Mouse (Mus musculus) MEL (cell line): ENCODE data around the gene Mst1.

Experiments
- BHLHE40 ChIP-seq: IDR thresholded peaks from 2 replicates; pipeline ENCODE4 v1.6.1; 2012; ENCODE audit warnings: low read depth, mild to moderate bottlenecking, inconsistent platforms, low read length, improper control_type of control experiment, borderline replicate concordance
- CTCF ChIP-seq, 3 experiments: IDR thresholded peaks in 2 of 3; conservative IDR thresholded peaks in 1 of 3; 2 replicates each; pipeline ENCODE4 v1.5.1; 2011 to 2012; ENCODE audit warnings: low read length in 3 of 3, low read depth in 2 of 3, mild to moderate bottlenecking in 2 of 3, improper control_type of control experiment in 1 of 3, inconsistent platforms in 1 of 3, mixed read lengths in 1 of 3, moderate library complexity in 1 of 3; ENCODE audit not compliant: control insufficient read depth in 1 of 3, insufficient read depth in 1 of 3, poor library complexity in 1 of 3, severe bottlenecking in 1 of 3
- JUND ChIP-seq: IDR thresholded peaks from 2 replicates; pipeline ENCODE4 v1.6.1; 2011; ENCODE audit warnings: low read depth, mild to moderate bottlenecking, improper control_type of control experiment, low read length
- KAT2A ChIP-seq: conservative IDR thresholded peaks from 2 replicates; pipeline ENCODE4 v1.6.1; 2012; ENCODE audit warnings: low read depth, low read length, improper control_type of control experiment, inconsistent platforms
- MEF2A ChIP-seq: IDR thresholded peaks from 2 replicates; pipeline ENCODE4 v1.6.1; 2014; ENCODE audit warnings: low read depth, mild to moderate bottlenecking, inconsistent platforms, low read length, improper control_type of control experiment; ENCODE audit not compliant: poor library complexity, insufficient replicate concordance, severe bottlenecking; ENCODE audit errors: extremely low read depth
- MYC ChIP-seq: IDR thresholded peaks from 2 replicates; pipeline ENCODE4 v1.6.1; 2011; ENCODE audit warnings: low read depth, mild to moderate bottlenecking, low read length, improper control_type of control experiment, moderate library complexity
- NELFE ChIP-seq: IDR thresholded peaks from 2 replicates; pipeline ENCODE4 v1.6.1; 2011; ENCODE audit warnings: low read depth, low read length, improper control_type of control experiment
- POLR2A ChIP-seq, 2 experiments: IDR thresholded peaks; 2 replicates each; pipeline ENCODE4 v1.6.1; 2011 to 2012; ENCODE audit warnings: low read length in 2 of 2, mild to moderate bottlenecking in 2 of 2, control low read depth in 1 of 2, improper control_type of control experiment in 1 of 2, low read depth in 1 of 2, moderate library complexity in 1 of 2; ENCODE audit not compliant: control insufficient read depth in 1 of 2, insufficient read depth in 1 of 2, poor library complexity in 1 of 2
- POLR2AphosphoS2 ChIP-seq: IDR thresholded peaks from 2 replicates; pipeline ENCODE4 v1.6.1; 2011; ENCODE audit warnings: low read length, improper control_type of control experiment
- ZC3H11A ChIP-seq: IDR thresholded peaks from 2 replicates; pipeline ENCODE4 v1.6.1; 2012; ENCODE audit warnings: low read depth, mild to moderate bottlenecking, inconsistent platforms, low read length, improper control_type of control experiment
- ZKSCAN1 ChIP-seq: IDR thresholded peaks from 2 replicates; pipeline ENCODE4 v1.6.1; 2012; ENCODE audit warnings: low read depth, mild to moderate bottlenecking, inconsistent platforms, low read length, improper control_type of control experiment, moderate library complexity
- ZMIZ1 ChIP-seq: IDR thresholded peaks from 2 replicates; pipeline ENCODE4 v1.6.1; 2012; ENCODE audit warnings: low read depth, mild to moderate bottlenecking, inconsistent platforms, low read length, improper control_type of control experiment, moderate library complexity
- ZNF384 ChIP-seq: IDR thresholded peaks from 2 replicates; pipeline ENCODE4 v1.6.1; 2012; ENCODE audit warnings: low read depth, mild to moderate bottlenecking, inconsistent platforms, low read length, improper control_type of control experiment

DNA sequence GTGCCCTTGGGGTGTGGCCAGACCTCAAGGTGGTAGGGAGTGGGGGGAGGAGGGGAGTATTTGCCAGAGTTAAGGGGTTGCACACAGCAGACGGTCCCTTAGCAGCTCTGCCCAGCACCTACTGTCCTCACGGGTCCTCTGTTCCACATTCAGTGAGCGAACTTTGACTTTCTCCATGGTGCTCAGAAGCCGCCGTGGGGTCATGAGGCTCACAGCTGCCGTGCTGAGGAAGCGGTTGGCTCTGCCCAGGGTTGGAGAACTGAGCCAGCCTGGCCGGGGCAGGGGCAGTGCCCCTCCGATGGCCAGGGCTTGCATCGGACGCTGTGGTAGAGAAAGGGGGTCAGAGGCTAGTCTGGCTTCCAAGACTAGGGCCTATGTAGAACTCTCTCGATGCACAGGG, 16.9 kb upstream of the Mst1 start:
- TF ChIP-seq MEF2A = no peak
- no peak for TF ChIP-seq CTCF (IDR thresholded peaks at IDR 0.05 in 2 of 3, conservative IDR thresholded peaks at IDR 0.05 in 1 of 3; ENCODE audit: control insufficient read depth in 1 of 3, insufficient read depth in 1 of 3, low read depth in 2 of 3, low read length in 3 of 3, poor library complexity in 1 of 3, severe bottlenecking in 1 of 3)
- no peak for TF ChIP-seq BHLHE40
- no peak for TF ChIP-seq ZKSCAN1
- no peak for TF ChIP-seq ZC3H11A
- TF ChIP-seq POLR2A (IDR thresholded peaks at IDR 0.05; ENCODE audit: control insufficient read depth in 1 of 2, insufficient read depth in 1 of 2, low read depth in 1 of 2, low read length in 2 of 2, poor library complexity in 1 of 2) = no peak
- TF ChIP-seq ZMIZ1 = no peak
- no peak for TF ChIP-seq MYC
- TF ChIP-seq KAT2A = no peak
- TF ChIP-seq NELFE = no peak
- no peak for TF ChIP-seq POLR2AphosphoS2
- no peak for TF ChIP-seq ZNF384
- no peak for TF ChIP-seq JUND
